Mouse (Mus musculus): ENCODE results near the gene Hspa12b.
"Not testable (repeated sequence)": the region's sequence is repeated elsewhere in the genome, so short reads cannot be mapped to it uniquely, and the experiment has no call there.

Gene Hspa12b

DNA sequence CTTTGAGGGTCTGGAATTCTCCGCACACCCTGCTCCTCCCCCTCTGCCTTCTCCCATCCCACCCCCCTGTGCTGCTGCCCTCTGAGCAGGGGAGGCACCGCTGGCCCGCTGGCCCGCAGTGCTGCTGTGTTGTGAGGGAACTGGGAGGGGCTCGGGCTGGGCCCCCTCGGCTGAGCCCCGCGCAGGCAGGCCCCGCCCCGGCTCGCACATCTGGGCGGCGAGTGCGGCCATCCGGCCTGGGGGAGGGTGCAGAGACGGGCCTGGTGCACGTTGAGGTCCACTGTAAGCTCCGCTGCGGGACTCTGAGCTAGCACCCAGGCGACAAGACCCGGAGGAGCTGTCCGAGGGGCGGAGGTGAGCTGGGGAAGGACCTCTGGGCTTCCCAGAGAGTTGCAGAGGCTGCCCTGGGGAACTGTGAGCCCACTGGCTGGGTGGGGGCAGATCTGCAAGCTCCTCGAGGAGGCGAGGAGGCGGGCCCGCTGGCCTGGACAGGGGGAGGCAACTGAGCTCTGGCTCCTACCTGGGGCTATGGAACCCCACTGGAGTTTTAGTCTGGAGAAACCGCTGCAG lies at the start of gene Hspa12b:
Gene Hspa12b, plus strand, starts transcription at position 120 of the 570 bp plus-strand sequence.
- DNase-seq (ENCODE audit: low read depth, low spot score) = no peak

DNA sequence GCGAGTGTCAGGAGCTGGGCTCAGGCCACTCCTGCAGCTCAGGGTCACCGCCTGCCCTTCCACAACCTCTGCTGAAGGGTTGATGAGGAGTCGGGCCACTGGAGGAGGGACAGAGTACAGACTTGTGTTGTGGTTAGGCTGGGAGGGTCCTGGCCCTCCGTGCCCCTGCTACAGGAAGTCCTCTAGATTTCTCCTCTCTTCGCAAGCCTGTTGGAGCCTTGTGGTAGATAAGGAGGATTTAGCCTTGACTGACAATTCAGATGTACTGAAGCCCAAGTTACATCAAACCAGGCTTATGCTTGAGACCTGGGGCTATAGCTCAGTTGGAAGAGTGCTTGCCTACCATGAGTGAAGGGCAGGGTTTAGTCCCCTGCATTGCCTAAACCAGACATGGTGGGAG lies 46.6 kb upstream of the Hspa12b start:
- no peak for DNase-seq (ENCODE audit: low read depth, low spot score)

DNA sequence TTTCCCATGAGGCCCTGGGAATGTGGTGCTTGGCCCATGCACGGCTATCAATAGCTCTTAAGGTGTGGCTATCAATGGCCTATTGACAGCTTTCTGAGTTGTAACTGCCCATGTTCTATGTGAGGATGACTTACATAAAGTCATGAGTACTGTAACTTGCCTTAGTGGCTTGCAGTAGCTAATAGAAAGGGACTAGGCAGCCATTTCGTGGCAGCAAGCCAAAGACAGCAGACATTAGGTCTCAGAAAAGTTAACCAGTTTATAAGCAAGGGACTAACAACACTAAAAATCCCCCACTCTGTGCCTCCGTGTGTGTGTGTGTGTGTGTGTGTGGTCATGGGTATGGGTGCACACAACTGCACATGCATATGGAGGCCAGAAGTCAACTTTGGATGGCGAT lies 42.9 kb upstream of the Hspa12b start:
- DNase-seq (ENCODE audit: low read depth, low spot score) = no peak

DNA sequence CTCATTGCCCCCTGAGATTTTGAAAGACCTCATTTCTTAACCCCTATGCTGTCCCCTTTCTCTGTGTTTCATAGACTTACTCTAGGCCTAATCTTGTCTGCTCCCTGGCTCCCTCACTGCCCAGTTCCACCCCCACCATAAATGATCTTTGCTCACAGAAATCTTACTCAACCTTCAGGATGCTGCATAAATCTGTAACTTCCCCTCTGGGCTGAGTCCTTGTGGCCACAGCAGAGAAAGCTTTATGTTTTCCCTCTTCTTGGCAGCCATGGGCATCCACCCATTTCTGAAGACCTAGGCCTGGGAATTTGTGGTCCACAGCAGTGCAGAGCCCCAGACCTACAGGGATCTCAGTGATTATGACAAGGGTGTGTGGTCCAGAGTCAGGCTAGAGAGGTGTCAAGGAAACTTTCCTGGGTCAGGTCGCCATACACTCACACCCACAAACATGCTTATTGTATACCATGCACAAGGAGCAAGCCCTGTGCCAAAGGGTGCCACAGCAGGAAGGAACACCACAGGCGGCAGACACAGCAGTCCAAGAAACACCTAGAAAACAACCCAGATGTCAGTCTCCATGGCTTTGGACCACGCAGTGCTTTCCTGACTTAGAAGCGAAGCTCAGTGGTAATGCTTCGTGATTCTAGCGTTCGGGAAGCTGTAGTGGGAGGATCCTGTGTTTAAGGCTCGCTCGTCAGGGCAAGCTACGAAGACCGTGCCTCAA lies 40.3 kb upstream of the Hspa12b start, which contains the start of gene Siglec1:
Gene Siglec1, minus strand, starts transcription at position 99 of the 724 bp plus-strand sequence.
- no peak for DNase-seq (ENCODE audit: low read depth, low spot score)

DNA sequence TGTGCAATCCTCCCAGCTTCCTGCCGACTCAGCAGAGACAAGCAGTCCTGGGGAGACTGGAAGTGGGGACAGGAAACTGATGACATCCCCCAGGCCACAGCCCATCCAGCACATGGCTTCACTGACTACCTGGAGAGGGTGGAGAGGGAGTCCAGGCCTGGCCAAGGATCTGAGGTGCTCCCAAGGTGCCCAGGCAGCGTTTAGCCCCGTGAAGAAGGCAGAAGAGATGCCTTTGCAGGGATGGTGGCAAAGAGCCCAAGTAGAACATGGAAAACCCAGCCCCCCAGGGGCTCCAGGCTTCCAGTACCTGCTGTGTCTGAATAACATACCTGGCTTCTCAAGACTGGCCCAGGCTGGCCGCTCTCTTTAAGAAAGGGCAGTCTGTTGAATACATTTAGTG lies 38.5 kb upstream of the Hspa12b start:
- no peak for DNase-seq (ENCODE audit: low read depth, low spot score)

DNA sequence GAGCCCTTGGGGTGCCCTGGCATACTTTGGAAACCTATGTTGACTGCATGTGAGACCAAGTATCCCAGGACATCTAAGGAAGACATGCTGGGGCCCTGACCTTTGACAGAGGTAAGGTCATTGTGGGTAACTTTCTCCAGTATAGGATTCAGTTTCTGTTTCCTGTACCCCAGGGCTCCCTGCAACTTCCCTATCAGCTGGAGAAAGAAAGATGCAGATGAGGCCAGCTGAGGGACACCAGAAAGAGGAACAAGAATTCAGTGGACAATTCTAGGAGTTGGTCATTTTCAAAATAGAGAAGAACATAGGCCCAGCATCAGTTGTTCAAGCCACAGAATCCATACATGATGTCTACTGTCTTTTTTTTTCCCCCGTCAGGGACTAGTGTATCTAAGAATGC lies 37.4 kb upstream of the Hspa12b start:
- DNase-seq (ENCODE audit: low read depth, low spot score) = no peak

DNA sequence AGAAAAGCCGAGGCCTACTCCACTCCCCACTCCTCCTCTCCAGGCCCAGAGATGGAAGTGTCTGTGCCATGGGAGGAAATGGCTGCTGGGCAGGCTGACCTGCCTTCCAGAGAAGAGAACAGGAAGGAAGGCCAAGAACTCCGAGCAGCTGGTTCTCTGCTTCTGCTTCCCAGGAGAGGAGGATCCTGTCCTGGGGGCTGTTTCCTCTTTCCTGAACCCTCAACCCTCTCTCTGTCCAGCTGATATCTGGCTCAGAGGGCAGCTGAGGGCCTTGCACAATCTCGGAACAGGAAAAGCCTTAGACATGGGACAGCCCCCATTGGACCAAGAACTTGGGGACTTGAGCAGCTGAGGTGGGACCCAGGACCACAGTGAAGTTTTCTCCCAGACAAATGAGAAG lies 36.2 kb upstream of the Hspa12b start:
- DNase-seq (ENCODE audit: low read depth, low spot score) = no peak

DNA sequence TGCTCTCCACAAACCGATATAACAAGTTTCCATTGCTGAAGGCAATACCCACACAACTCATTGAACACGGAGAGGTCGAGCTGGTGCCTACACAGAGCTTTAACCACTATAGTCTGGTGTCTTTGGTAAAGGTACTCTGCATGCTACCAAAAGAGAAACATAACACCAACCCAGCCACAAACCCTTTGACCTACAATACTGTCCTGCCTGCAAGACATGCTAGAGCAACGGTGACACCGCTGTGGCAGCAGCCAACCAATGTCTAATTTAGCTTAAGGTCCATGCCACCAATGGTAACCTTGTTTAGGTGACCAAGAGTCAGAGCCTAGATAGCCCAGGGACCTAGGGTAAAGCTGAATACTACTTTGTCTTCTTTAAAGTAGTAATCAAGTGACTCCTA lies 33.5 kb upstream of the Hspa12b start:
- no peak for DNase-seq (ENCODE audit: low read depth, low spot score)

DNA sequence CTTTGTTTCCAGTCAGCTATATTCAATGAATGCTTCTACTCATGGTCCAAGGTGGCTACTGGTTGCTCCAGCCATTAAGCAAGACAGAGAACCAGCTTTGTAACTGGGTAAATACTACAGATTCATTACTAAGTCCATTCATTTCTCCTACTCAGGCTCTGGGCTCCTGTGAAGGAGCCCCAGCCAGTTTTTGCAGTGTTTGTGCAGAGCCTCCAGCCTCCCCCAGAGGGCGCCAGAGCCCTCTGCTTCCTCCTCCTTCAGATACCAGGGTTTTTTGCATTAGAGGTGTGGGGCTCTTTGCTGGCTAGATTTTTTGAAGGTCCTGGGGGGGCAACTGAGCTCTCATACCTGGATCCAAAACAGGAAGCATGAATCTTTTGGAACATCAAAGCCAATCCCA lies 32.3 kb upstream of the Hspa12b start:
- peak; percentile 78 for DNase-seq (ENCODE audit: low read depth, low spot score)

DNA sequence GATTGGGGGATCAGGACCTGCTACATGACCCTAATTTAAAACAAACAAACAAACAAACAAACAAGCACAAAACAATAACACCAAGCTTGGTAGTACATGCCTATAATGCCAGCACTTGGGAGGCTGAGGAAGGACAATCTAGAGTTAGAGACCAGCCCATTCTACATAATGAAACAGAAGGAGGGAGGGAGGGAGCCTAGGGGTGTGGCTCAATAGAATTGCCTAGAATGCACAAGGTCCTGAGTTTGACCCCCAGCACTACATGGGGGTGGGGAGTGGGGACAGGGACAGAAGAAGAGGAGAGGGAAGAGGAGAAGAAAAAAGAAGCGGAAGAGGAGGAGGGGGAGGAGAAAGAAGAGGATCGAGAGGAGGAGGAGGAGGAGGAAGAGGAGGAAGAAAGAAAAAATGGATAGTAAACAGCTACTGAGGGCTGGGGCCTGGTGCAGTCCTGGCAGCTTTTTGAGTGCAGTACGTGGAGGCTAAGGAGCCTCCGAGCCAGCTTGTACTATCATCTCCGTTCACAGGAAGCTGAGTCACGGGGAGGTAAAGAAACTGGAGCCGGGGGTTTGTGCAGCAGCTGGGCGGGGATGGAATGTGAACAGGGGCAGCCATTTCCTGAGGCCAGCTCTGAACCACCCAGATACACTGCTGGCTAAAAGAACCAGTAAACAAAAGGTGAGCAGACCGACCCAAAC lies 30.8 kb upstream of the Hspa12b start:
- peak; percentile 69 for DNase-seq (ENCODE audit: low read depth, low spot score)

DNA sequence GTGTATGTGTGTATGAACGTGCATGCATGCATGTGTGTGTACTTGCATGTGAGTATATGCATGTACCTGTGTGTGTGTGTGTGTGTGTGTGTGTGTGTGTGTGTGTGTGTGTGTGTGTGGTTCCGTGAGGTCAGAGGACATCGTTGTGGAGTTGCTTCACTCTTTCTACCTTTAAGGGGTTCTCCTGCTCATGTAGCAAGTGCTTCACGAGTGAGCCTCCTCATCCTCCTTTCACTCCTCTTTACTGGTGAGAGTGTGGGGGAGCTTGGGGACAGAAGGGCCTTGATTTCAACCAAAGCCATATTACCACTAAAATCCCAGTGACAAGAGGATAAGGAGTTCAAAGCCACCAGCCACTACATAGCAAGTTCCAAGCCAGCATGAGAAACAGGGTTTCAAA lies 30.0 kb upstream of the Hspa12b start:
- no peak for DNase-seq (ENCODE audit: low read depth, low spot score)

DNA sequence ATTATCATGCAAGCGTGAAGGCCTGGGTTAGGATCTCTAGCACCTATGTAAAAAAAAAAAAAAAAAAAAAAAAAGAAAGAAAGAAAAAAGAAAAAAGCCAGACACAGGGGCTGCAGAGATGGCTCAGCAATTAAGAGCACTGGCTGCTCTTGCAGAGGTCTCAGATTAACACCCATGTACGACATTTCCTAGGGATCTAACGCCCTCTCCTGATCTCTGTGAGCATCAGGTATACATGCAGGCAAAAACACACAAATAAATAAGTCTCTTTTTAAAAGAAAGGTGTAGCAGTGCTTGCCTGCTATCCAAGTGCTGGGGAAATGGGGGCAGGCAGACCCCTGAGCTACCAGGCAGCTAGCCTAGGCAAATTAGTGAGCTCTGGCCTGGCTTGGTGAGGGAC lies 25.6 kb upstream of the Hspa12b start:
- no peak for DNase-seq (ENCODE audit: low read depth, low spot score)

DNA sequence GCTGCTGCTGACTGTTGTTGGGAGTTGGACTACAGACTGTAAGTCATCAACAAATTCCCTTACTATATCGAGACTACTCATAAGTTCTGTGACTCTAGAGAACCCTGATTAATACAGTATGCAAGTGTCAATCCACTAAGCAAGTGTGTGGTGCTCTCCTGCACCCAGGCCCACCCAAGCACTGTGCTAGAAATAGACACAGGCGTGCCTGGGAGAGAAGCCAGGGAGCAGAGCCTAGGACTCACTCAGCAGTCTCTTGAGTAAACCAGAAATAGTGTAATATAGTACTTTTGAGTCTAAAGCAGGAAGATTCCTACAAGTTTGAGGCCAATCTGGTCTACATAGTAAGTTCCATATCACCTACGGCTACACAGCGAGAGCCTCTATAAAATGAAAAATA lies 23.1 kb upstream of the Hspa12b start:
- DNase-seq (ENCODE audit: low read depth, low spot score) = no peak

DNA sequence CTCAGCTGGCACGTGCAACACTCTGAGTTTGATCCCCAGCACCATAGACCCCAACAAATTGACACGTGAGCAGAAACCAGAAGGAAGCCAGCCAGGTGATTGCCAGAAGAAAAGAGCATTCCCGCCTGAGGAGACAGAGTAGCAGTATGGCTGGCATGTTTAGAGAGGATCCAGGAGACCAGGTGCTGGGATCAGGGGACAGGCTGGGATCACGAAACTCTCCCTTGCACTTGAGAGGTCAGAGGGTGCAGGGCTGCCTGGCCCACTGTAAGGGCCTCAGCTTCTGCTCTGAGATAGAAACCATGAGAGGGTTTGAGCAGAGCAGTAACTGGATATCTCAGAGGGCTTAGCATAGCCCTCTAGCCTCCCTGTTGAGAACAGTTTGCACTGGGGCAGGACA lies 22.0 kb upstream of the Hspa12b start:
- not testable (repeated sequence) for DNase-seq (ENCODE audit: low read depth, low spot score)

DNA sequence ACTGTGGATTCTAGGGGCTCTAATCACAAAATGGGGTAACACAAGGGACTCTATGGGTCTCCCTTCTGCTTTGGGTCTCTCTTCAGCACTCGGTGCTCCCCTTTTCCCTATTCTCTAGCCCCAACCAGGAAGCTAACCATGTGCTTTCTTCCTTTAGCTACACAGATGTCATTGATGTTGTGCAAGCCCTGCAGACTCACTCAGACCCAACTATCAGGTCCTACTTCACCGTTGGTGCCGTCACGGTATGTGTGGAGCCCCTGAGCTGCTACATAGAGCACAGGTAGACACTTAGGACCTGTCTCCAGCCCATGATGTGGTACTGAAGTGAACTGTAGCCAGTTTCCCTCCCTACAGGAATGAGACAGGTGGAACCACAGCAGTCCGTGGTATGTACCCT lies 21.1 kb upstream of the Hspa12b start:
- DNase-seq (ENCODE audit: low read depth, low spot score) = no peak

DNA sequence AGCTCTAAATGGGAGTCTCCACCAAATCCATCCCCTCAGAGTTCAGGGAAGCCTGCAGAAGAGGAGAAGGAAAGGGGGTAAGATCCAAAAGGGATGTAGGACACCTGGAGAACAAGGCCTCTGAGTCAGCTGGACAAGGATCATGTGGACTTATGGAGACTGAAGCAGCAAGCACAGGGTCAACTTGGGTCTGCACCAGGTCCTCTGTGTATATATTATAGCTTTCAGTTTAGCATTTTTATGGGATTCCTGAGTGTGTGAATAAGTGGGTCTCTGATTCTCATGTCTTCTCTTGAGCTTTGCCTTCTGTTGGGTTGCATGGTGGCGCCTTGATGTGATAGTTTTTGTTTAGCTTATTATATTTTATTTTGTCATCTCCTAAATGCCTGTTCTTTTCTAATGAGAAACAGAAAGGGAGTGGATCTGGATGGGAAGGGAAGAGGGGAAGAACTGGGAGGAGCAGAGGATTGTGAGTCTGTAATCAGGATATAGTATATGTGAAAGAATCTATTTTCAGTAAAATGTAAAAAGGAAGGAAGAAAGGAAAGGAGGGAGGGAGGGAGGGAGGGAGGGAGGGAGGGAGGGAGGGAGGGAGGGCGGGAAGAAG lies 8.0 kb upstream of the Hspa12b start:
- DNase-seq (ENCODE audit: low read depth, low spot score) = no peak

DNA sequence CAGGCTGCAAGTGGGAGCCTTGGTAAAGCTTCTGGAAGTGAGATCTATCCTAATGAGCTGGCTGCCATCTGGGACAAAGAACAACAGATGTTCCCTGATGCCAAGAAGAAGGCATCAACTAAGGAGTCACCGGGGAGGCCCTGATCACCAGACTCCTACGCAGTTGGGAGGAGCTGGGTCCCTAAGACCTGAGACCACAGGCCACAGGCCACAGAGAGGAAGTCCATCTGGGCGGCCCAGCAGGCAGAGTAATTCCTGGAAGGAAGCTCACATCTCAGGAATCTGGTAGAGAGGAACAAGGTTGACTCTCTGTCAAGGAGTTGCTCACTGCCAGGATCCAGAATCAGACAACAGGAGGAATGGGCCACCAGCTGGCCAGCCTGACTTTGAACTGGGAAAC lies 2.9 kb upstream of the Hspa12b start:
- DNase-seq (ENCODE audit: low read depth, low spot score) = no peak

DNA sequence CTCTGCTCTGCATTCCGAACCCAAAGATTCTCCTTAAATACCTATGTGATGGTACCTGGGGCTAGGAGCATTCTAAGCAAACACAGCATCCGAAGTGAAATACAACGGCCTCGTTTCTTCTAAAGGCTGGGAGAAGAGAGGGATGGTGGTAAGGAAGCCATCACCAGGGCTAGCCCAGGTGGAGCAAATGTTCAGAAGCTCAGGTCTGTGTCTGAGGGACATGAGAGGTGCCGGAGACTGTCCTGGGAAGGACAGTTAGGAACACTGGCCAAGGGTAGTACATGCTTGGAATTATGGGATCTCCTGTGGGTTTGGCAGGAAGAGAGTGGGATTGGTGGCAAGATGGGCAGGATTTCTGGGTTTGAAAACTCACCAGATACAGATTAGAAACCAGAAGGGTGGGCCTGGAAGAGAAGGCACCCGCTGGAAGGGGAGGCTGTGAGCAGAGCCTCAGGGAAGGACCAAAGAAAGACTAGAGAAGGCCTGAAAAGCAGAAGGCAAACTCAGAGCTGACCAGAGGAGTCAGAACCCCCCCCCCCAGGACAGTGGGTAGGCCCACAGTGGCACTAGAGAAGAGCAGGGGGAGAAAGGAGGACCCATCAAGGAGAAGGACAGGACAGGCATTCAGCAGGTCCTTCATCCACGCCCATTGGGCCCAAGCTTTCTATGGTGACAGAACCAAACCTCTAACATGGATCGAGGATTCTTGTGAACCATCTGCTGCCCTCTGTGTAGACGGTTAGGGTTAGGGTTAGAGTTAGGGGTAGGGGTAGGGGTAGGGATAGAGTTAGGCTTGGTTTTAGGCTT lies 1.7 kb upstream of the Hspa12b start:
- no peak for DNase-seq (ENCODE audit: low read depth, low spot score)

DNA sequence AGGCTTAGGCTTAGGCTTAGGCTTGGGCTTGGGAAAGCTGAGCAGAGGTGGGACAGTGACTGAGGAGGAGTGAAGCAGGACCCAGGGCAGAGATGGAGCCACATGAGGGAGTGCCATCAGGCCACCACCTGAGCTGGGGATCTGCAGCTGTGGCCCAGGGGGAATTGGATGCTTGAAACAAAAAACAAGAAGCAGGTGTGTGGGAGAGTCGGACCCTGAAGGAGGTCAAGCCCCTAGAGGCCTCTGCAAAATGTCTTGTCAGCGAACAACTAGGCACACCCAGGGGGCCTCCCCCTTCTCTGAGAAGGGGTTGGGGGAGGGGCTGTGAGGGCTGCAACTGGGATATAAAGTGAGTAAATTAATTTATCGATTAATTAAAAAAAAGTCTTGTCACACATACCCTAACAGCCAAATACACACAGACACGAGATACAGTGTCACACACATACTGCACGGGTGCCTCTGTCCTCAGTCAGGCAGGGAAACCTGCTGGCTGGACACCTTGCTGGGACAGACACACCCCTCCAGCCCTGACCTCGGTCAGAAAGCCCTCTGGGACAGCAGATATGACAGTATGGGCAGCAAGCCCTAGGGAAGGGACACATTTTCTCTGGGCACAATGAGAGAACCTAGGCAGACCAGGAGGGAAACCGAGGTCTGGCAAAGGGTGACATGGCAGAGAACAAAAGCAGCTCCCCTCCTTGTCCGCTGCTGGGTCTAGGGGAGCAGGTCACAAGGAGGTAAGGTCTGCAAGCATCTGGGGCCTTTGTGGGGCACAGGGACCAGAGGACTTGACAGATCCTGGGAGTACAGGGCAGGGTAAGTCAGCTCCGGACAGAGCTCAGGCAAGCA lies 890 bp upstream of the Hspa12b start:
- no peak for DNase-seq (ENCODE audit: low read depth, low spot score)

DNA sequence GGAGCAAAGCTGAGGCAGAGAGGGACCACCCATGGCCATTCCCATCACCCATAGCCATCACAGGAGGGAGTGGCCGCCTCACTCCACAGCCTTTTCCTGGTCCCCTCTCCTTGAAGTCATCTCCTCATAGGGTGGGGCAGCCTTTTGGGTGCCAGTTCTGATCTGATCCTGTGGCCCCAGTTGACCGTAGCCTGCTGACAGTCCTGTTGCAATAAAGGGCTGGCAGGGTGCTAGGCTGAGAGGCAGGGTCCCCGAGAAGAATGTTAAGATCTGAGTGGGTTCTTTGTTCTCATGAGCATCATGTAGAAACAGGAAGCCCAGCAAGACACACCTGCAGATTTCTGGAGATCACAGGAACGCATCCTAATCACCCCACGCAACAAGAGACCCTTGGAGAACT lies 1.1 kb downstream of the Hspa12b start:
- no peak for DNase-seq (ENCODE audit: low read depth, low spot score)

DNA sequence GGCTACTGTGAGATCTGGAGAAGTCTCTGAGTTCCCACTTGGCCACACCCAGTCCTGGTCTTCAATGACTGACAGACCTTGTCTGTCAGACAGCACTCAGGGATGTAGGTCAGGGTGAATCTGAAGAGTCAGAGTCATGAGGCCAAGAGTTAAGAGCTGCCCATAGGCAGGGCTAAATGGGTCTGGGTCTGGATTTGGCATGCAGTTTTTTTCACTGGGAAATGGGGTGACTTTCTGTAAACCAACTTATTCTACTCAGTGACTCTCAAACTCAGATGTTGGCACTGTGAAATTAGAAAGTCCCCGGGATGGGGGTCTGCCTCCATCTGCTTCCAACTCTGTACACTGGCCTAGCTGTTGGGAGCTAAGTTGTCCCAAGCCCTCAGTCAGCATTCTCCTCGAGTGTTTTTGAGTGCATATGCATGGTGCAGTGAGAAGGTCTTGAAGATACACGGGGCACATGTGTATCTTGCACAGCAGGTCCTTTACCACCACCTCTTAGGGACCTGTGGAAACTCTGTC lies 1.6 kb downstream of the Hspa12b start:
- DNase-seq (ENCODE audit: low read depth, low spot score) = no peak
